Mouse (Mus musculus) gastrocnemius, adult 18-20 months (tissue): ENCODE measurements around the gene Zscan2. TPM values are rescaled to one million over a fixed set of nuclear protein-coding genes. Genes with fewer than 3 reads are reported as not detected.
A peak's percentile ranks its signal among the peaks of the same experiment; 100 is the strongest.

ENCODE experiments used
- DNase-seq: peaks from one replicate; pipeline ENCODE4 v3.0.0; 2021; ENCODE audit warnings: low spot score
- total RNA-seq, 2 experiments: library from RNA; stranded (reverse); gene quantifications; 2 replicates each; pipeline ENCODE4 v1.2.3; 2021

Gene Zscan2
- total RNA-seq, 2 experiments from 2014 or later: 1.5 to 2.1 TPM

GRCm38 (mm10) chr7:80882830-80883505 is 22.2 kb downstream of the Zscan2 start:
- DNase-seq: peak; percentile 24

DNA sequence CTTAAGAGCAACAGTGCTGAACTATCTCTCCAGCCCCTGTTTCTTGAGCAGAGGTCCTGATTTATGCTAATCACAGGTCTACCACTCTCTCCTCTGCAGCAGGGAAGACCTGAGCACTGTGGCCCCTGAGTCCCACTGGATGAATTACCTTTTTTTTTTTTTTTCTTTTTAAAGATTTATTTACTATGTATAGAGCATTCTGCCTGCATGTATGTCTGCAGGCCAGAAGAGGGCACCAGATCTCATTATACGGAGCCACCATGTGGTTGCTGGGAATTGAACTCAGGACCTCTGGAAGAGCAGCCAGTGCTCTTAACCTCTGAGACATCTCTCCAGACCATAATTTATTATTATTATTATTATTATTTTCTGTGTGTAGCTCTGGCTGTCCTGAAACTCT is 24.9 kb downstream of the Zscan2 start:
- DNase-seq: no peak

DNA sequence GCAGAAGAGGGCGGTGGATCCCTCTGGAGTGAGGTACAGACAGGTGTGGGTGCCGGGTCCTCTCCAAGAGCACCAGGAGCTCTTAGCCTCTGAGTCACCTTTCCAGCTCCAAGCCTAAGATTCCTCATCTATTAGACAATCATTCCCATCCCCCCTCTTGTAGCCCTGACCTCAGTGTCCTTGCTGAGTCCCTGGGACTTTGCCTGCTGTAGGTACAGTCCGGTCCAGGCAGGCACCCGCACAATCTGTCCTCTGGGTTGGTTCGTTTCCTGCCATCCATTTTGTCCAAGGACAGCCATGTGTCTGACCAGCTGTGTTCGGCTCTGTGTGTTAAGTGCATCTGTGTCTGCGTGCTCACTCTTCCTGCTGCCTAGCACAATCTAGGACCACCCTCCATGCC is 27.9 kb downstream of the Zscan2 start:
- no peak for DNase-seq

DNA sequence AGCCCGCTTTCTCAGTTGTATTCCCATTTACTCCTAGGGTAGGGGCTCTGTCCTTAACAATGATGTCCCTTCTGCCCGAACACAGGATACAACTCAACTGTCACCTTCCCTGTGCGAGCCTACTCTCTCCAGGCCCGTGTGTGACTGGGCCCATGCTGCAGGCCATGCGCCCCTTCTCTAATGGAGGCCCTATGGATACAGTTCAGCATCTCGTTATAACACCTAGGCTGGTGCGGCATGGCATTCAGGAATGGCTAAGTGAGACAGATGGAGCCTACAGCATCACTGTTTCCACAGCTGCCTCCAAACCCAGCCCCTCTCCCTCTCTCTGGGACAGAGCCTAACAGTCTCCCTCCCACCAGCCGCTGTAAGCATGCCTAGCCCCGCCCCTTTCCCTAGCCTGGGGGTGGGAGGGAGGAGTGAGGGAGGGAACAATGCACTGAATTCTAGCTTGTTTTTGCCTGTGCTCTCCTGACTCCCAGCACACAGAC is 28.3 kb downstream of the Zscan2 start:
- DNase-seq: peak; percentile 55

- DNase-seq: no peak
These were observed 29.1 kb downstream of the Zscan2 start for GRCm38 (mm10) chr7:80889841-80890241.

GRCm38 (mm10) chr7:80893086-80893752 is 32.5 kb downstream of the Zscan2 start:
- no peak for DNase-seq

- DNase-seq: no peak
These were observed 33.0 kb downstream of the Zscan2 start for GRCm38 (mm10) chr7:80893753-80894129.

GRCm38 (mm10) chr7:80894196-80894595 is 33.5 kb downstream of the Zscan2 start:
- DNase-seq: no peak

- DNase-seq: no peak
These were observed 34.2 kb downstream of the Zscan2 start for GRCm38 (mm10) chr7:80894815-80895519.

DNA sequence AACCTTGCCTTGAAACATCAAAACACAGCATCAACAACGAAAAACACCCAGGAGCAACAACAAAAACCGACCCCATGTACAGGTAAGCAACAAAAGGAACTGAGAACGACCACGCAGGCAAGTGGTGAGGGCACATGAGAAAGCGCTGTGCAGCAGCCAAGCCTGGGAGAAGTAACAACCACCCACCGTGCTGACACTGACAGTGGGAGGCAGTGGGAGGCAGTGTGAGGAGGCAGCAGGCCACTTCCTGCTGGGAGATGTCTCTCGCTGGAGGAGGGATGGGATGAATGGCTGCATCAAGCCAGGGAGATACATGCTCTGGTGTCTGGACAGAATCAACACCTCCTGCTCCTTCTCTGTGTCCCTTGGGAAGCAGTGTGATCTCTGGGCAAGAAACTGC is 36.4 kb downstream of the Zscan2 start:
- DNase-seq: no peak

DNA sequence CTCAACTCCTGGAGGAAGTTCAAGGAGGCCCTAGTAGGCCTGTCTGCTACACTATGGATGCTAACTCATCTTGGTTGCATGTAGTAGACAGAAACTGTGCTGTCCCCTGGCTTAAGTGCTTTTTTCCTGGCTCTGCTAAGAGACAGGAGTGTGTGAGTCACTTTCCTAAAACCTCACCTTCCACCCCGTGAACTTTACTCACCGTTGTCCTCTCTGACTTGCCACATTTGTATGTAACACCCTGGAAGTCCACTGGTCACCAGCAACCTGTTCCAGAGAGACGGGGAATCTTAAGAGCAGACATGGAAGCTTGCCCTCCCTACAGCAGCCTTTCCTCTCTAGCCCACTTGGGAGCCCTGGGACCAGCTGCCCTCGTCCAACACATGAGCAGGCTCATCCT is 37.0 kb downstream of the Zscan2 start:
- no peak for DNase-seq

- DNase-seq: peak; percentile 88
These were observed 40.3 kb downstream of the Zscan2 start, which contains the start of gene Wdr73 for GRCm38 (mm10) chr7:80900944-80901501. Gene Wdr73, minus strand, starts transcription at chr7:80901269.

DNA sequence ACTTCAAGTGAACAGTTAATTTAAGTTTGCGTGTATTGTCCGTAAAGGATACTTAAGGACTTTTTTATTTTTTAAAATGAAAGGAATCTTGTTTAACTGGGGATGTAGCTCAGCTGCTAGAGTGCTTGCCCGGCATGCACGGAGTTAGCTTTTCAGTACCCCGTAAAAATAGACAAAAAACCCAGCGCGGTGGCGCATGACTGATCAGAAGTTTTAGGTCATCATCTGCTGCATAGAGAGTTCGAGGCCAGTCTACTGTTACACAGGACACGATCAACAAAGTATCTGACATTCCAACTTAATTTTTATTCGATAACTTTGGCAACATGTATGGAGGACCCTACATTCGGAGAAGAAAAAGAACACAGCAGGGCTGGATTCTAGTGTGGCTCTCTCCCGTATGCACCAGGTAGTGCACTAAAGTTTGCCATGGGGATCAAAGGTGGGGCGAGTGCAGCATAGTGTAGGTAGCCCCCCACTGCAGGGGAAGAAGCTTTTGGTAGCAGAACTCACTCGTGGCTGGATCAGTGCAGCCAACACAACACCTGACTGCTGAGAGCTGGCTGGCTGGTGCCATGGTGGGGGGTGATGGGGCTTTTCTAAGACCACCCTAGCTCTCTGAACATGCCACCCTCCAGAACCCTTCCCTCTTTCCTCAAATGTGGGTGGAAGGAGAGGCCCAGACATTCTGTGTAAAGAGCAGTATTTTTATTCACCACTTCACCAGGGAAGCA is 41.0 kb downstream of the Zscan2 start:
- no peak for DNase-seq

GRCm38 (mm10) chr7:80903625-80904422 is 43.1 kb downstream of the Zscan2 start:
- no peak for DNase-seq

DNA sequence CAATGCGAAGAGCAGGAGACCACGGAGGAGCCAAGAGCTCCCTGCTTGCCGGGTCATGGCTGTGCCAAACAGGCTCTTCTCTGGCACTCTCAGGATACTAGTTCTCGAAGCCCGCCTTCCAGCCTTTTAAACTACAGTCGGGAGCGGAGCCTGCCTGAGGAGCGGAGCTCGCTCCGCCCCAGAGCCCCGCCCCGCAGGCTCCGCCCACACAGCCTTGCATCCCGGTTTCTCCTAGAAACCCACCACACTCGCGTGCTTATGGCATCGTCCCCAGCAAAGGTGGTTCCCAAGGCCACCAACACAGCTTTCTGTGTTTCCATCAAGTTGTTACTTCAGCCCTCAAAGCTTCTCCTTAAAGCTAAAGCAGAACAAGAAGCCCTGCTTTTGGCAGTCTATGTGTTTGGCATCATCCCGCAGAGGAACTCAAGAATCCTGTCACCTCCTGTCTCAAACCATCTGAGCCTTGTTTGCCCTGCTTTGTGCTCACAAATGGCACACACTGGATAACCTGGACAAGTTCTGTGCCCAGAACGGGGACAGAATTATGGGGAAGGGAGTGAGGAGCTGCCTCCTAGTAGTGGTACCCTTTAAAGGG is 44.3 kb downstream of the Zscan2 start, which contains the start of gene Nmb:
Gene Nmb (minus strand): TSS at position 156 of the 595 bp plus-strand sequence.
- DNase-seq: peak; percentile 73

- DNase-seq: no peak
These were observed 50.3 kb downstream of the Zscan2 start for GRCm38 (mm10) chr7:80911053-80911452.

GRCm38 (mm10) chr7:80912496-80912895 is 51.8 kb downstream of the Zscan2 start:
- DNase-seq: no peak

- DNase-seq: no peak
These were observed 57.3 kb downstream of the Zscan2 start for GRCm38 (mm10) chr7:80917916-80918465.

- DNase-seq: no peak
These were observed 58.4 kb downstream of the Zscan2 start for GRCm38 (mm10) chr7:80918982-80919646.
